13 mouse cellular contexts compared by ENCODE assay signal in the genomic region with DNA sequence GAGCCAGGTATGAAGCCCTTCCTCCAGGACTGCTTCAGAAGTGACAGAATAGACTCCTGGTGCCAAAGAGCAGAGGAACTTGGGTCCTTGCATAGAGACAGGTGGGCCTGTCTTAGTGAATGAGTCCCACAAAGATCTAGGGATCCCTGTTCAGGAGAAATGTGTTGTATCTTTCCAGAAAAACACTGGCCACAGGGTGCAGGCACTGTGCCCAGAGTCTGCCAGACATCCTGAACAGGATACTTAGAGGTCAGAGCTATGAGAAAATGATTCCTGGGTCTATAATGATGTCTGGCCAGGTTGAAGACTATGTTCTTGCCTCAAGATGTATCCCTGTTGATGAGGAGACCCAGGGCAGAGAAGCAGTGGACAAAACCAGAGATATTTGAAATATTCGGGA. TPM values are rescaled to one million over a fixed set of nuclear protein-coding genes. Genes with fewer than 3 reads are reported as not detected.
DNase-seq lines count a peak whose midpoint lies in the region.
"Had no signal": no experiment of that assay in that cellular context is flagged by ENCODE, and none has a peak within 500 bp of the region (broad histone marks: within the 10 kb centered on the region; RNA-seq: fewer than 3 reads in every experiment).

No protein-coding gene starts in this region.

- intact Hi-C loops in heart, postnatal 10 days (cut with DNase I), result no loop called here

- DNase-seq in cerebellum, postnatal 10 days, result peak; percentile 74 to 79
- DNase-seq in cerebellum, postnatal 36 days, result no peak
- DNase-seq in heart, adult 11 months, result peak; percentile 52
- DNase-seq in heart, postnatal 10 days, result no peak
- DNase-seq in 3T3-L1 (ENCODE audit: low read depth, low spot score), result peak; percentile 47
- DNase-seq: adrenal gland, adult 8-10 months; adrenal gland, postnatal 14 days; adrenal gland, postnatal 36 days; cerebellum, adult 11-12 months; cerebellum, adult 2 months; cerebellum, adult 9-10 months; forebrain, postnatal 0 days had no signal

RNA-seq across cellular contexts. Expression of a gene that starts 42.0 kb away (rescaled TPM):
- total RNA-seq in heart, postnatal 10 days (2021), result 100 to 1,000 TPM; 147 to 151 TPM
- total RNA-seq: MEL had no signal

Comparison
In these comparisons a context has a peak if more than half of its experiments do, and no peak if none do; other contexts are left out.
1. DNase-seq: peak in cerebellum, postnatal 10 days (2 of 2), heart, adult 11 months (single experiment) and 3T3-L1 (single experiment); none in cerebellum, postnatal 36 days (0 of 2) and heart, postnatal 10 days (0 of 2).